Mouse (Mus musculus): Measurements from ENCODE around the gene Amot.

Amot gene

GRCm38 (mm10) chrX:145482383-145482782 lies 22.6 kb downstream of the Amot start:
- DNase-seq (ENCODE audit: low spot score) = no peak

- DNase-seq (ENCODE audit: low spot score) = no peak
These were observed 25.0 kb downstream of the Amot start for GRCm38 (mm10) chrX:145479942-145480341.

GRCm38 (mm10) chrX:145477725-145478194 lies 27.2 kb downstream of the Amot start:
- no peak for DNase-seq (ENCODE audit: low spot score)

GRCm38 (mm10) chrX:145477003-145477724 lies 27.8 kb downstream of the Amot start:
- DNase-seq (ENCODE audit: low spot score) = no peak

- DNase-seq (ENCODE audit: low spot score) = no peak
These were observed 36.7 kb downstream of the Amot start for GRCm38 (mm10) chrX:145468264-145468663.

- DNase-seq (ENCODE audit: low spot score) = no peak
These were observed 41.5 kb downstream of the Amot start for GRCm38 (mm10) chrX:145463524-145463923.

GRCm38 (mm10) chrX:145461339-145461738 lies 43.6 kb downstream of the Amot start:
- DNase-seq (ENCODE audit: low spot score) = no peak

GRCm38 (mm10) chrX:145456251-145456650 lies 48.7 kb downstream of the Amot start:
- no peak for DNase-seq (ENCODE audit: low spot score)

GRCm38 (mm10) chrX:145455629-145456028 lies 49.4 kb downstream of the Amot start:
- DNase-seq (ENCODE audit: low spot score) = no peak

- no peak for DNase-seq (ENCODE audit: low spot score)
These were observed 50.2 kb downstream of the Amot start for GRCm38 (mm10) chrX:145454828-145455227.

GRCm38 (mm10) chrX:145441526-145441925 lies 63.5 kb downstream of the Amot start:
- DNase-seq (ENCODE audit: low spot score) = no peak

GRCm38 (mm10) chrX:145433652-145434051 lies 71.3 kb downstream of the Amot start:
- DNase-seq (ENCODE audit: low spot score) = no peak

GRCm38 (mm10) chrX:145430836-145431570 lies 74.0 kb downstream of the Amot start:
- no peak for DNase-seq (ENCODE audit: low spot score)

GRCm38 (mm10) chrX:145428811-145429210 lies 76.2 kb downstream of the Amot start:
- DNase-seq (ENCODE audit: low spot score) = no peak

GRCm38 (mm10) chrX:145424026-145424425 lies 81.0 kb downstream of the Amot start:
- DNase-seq (ENCODE audit: low spot score) = no peak

GRCm38 (mm10) chrX:145414319-145414718 lies 90.7 kb downstream of the Amot start:
- DNase-seq (ENCODE audit: low spot score) = no peak

GRCm38 (mm10) chrX:145411425-145411824 lies 93.6 kb downstream of the Amot start:
- no peak for DNase-seq (ENCODE audit: low spot score)

- no peak for DNase-seq (ENCODE audit: low spot score)
These were observed 98.9 kb downstream of the Amot start for GRCm38 (mm10) chrX:145406052-145406451.

- no peak for DNase-seq (ENCODE audit: low spot score)
These were observed 103.1 kb downstream of the Amot start for GRCm38 (mm10) chrX:145401926-145402325.

GRCm38 (mm10) chrX:145399236-145399635 lies 105.7 kb downstream of the Amot start:
- DNase-seq (ENCODE audit: low spot score) = no peak
